Mouse (Mus musculus): ENCODE results near the gene Drg1. TPM values are rescaled to one million over a fixed set of nuclear protein-coding genes. Genes with fewer than 3 reads are reported as not detected.
A peak's percentile ranks its signal among the peaks of the same experiment; 100 is the strongest.

Gene Drg1
- 249 and 257 TPM in 2 replicates for polyA plus RNA-seq (2015; fragmentation: Nextera tagmentation; extraction: Ambion mirVana)

DNA sequence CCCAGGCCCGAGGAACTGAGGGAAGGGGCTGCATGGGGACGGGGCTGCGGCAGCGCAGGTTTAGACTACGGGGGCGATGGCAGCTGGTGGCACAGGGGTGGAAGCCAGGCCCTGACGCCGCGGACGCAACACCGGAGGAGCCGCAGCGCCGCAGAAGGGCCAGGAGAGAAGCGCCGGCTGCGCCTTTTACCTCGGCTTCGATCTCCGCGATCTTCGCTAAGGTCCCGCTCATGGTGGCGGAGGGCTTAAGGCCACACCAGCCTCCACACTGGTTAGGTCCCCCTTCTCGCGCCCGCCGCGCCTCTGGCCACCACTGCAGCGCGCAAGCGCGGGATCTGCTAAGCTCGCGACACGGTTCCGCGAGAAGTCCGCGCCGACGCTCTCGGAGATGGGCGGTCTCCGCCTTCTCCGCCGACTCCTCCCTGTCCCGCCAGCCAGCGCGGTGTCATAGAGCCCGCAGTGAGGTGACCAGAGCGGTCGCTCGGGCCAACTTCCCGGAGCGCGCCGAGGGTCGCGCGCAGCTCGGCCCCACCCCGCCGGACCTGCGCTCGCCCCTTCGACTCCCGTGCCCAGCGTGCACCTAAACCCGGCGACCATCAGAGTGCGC is at the start of gene Drg1:
TSS of gene Drg1 (minus strand) at position 337 of the 607 bp plus-strand sequence.
- WGBS = under 1% methylated on average over 70 of the region's 72 CpGs
- Histone ChIP-seq H3K4me2 (replicated peaks) (peak within 1 kb of the TSS; percentile 57), H3K4me1 (peaks cover 36% of the 10 kb centered on the region), H3K27me3 (no peaks in the 10 kb centered on the region), H3K27ac (replicated peaks) (peak within 1 kb of the TSS; percentile 95), H3K9ac (replicated peaks) (peak within 1 kb of the TSS; percentile 99), H3K4me3 (peak within 1 kb of the TSS; percentile 87), H3K9me3 (no peaks in the 10 kb centered on the region), H3K36me3 (peaks cover 26% of the 10 kb centered on the region)
- ATAC-seq (replicated peaks) = peak; percentile 99

DNA sequence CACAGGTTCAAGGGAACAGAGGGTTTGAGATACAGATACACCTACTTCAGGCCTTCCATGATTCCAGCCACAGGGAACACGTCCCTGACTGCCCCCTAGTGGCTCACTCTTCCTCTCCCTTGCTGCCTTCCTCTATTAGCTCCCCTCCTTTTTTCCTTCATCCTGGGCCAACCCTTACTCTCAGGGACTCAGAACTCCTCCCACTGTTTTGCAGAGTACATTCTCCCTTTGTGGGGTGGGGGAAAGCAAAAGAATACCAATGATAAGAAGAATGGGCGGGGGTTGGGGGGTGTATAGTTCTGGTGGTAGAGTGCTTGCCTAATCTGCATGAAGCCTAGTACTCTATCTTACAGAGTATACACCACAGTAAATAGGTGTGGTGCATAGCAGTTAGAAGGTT is 47.9 kb upstream of the Drg1 start:
- H3K4me2 ChIP-seq (replicated peaks) = no peak overlapping the region
- WGBS = 20% methylated on average over 2 of the region's 2 CpGs
- H3K27me3 ChIP-seq = no peaks in the 10 kb centered on the region
- H3K4me3 ChIP-seq = no peak overlapping the region
- H3K9me3 ChIP-seq = no peaks in the 10 kb centered on the region
- H3K36me3 ChIP-seq = peaks cover 28% of the 10 kb centered on the region
- H3K9ac ChIP-seq (replicated peaks) = no peak overlapping the region
- peak; percentile 45; the same call in 1 of the 2 replicates for ATAC-seq (replicated peaks)
- no peaks in the 10 kb centered on the region for H3K4me1 ChIP-seq
- no peak overlapping the region for H3K27ac ChIP-seq (replicated peaks)

DNA sequence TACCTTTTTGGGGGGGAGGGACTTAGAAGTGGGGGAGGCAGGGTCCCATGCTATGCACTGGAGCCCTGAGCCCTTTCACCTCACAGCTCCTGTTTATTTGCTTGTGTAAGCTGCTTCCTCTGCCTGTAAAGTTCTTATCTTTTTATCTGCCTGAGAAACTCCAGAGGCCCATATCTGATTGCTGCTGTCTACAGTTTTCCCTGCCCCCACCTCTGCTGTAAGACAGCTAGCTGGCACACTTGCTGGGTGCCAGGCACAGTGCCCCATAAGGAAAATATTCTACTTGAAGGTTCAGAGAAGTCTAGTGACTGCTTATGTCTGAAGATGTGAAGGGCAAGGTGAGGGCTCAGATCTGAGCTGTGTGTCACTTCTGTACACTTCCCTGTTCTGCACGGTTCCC is 47.1 kb upstream of the Drg1 start:
- peaks cover 36% of the 10 kb centered on the region for H3K36me3 ChIP-seq
- no peaks in the 10 kb centered on the region for H3K27me3 ChIP-seq
- peak; percentile 46; the same call in 1 of the 2 replicates for ATAC-seq (replicated peaks)
- 87% methylated on average over 1 of the region's 1 CpGs for WGBS
- no peak overlapping the region for H3K4me3 ChIP-seq
- no peaks in the 10 kb centered on the region for H3K9me3 ChIP-seq
- H3K27ac ChIP-seq (replicated peaks) = no peak overlapping the region
- H3K4me2 ChIP-seq (replicated peaks) = no peak overlapping the region
- H3K9ac ChIP-seq (replicated peaks) = no peak overlapping the region
- no peaks in the 10 kb centered on the region for H3K4me1 ChIP-seq

DNA sequence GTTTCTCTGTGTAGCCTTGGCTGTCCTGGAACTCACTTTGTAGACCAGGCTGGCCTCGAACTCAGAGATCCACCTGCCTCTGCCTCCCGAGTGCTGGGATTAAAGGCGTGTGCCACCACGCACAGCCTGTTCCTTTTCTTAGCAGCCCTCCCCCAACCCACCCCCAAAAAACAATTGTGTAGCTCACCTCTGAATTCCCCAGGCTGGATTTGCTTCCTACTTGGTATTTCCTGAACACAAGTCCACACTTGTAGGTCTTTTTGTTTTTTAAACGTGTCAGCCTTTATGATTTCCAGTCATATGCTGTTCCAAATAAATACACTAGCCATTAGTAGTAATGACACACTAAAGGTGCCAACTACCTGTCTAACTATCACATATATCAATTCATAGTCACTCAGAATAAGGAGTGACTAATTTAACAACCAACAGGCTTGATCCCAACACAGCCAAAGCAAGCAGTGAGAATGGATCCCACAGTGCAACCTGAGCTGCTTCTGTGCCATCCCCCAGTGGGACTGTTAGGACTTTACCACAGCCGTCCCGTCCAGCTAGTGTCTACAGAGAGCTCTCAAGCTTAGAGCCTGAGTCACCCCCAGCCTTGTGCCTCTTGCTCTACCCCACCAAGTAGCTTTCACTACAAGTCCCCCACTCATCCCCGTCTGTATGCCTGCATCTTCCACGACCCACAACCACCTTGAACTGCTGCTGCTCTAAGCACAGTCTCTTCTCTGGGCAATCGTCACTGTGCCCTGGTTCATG is 45.6 kb upstream of the Drg1 start:
- Histone ChIP-seq H3K4me2 (replicated peaks) (no peak overlapping the region), H3K4me3 (no peak overlapping the region), H3K9me3 (no peaks in the 10 kb centered on the region), H3K4me1 (no peaks in the 10 kb centered on the region), H3K9ac (replicated peaks) (no peak overlapping the region), H3K36me3 (peaks cover 52% of the 10 kb centered on the region), H3K27ac (replicated peaks) (no peak overlapping the region), H3K27me3 (no peaks in the 10 kb centered on the region)
- WGBS = 90% methylated on average over 10 of the region's 10 CpGs
- ATAC-seq (replicated peaks) = no peak

DNA sequence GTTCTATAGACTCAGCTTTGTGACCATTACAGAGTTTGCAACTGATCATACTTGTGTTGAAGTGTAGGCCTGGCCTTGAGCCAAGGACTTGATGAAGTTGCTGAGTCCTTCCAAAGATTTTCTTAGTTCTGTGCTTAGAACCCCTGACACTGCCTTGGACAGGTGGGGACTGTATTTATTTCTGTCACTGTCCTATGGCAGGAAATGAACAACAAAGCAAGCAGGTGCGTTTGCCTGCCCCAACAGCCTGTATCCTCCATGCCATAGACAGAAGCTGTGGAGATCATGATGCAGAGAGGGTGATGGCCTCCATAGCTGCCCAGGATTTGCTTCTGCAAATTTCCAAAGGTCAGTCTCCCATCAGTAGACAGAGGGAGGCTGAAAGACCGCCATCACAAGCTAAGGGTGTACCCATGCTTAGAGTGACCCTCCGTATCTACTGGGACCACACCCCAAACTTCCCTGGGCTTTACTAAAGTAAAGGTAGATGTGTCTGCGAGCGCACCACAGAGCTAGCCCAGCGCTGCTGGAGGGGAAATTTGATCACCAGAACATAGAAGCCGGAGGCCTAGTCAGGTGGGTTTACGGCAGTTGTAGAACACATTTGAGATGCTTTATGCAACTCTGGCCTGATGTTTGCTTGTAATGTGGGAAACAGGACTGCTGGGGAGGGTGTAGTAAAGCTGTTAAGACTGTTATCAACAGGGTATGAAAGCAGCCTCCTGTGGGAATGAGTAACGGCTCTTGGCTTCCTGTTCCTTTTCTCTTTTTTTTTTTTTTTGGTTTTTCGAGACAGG is 44.8 kb upstream of the Drg1 start:
- Histone ChIP-seq H3K36me3 (peaks cover 60% of the 10 kb centered on the region), H3K9me3 (no peaks in the 10 kb centered on the region), H3K4me2 (replicated peaks) (no peak overlapping the region), H3K4me3 (no peak overlapping the region), H3K4me1 (no peaks in the 10 kb centered on the region), H3K27me3 (no peaks in the 10 kb centered on the region), H3K9ac (replicated peaks) (no peak overlapping the region), H3K27ac (replicated peaks) (0 out of 2 replicates have a peak overlapping the region, but pooled peaks have one; percentile 3)
- 91% methylated on average over 10 of the region's 10 CpGs for WGBS
- ATAC-seq (replicated peaks) = no peak

DNA sequence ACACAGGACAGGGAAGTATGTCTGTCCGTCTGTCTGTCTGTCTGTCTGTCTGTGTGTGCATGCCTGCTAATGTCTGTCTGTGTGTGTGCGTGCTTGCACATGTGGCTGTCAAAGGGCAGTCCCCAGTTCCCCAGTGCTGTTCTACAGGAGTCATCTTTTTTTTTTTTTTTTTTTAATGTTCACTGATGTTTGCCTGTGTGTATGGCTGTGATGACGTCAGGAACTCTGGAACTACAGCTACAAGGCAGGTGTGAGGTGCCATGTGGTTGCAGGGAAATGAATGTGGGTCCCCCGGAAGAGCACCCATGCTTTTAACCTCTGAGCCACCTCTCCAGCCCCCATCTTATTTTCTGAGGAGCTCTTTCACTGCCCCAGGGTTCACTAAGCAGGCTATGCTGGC is 43.7 kb upstream of the Drg1 start:
- 98% methylated on average over 4 of the region's 4 CpGs for WGBS
- H3K4me2 ChIP-seq (replicated peaks) = no peak overlapping the region
- peaks cover 71% of the 10 kb centered on the region for H3K36me3 ChIP-seq
- H3K4me3 ChIP-seq = no peak overlapping the region
- ATAC-seq (replicated peaks) = no peak
- H3K9ac ChIP-seq (replicated peaks) = no peak overlapping the region
- no peaks in the 10 kb centered on the region for H3K27me3 ChIP-seq
- no peaks in the 10 kb centered on the region for H3K9me3 ChIP-seq
- no peak overlapping the region for H3K27ac ChIP-seq (replicated peaks)
- no peaks in the 10 kb centered on the region for H3K4me1 ChIP-seq

DNA sequence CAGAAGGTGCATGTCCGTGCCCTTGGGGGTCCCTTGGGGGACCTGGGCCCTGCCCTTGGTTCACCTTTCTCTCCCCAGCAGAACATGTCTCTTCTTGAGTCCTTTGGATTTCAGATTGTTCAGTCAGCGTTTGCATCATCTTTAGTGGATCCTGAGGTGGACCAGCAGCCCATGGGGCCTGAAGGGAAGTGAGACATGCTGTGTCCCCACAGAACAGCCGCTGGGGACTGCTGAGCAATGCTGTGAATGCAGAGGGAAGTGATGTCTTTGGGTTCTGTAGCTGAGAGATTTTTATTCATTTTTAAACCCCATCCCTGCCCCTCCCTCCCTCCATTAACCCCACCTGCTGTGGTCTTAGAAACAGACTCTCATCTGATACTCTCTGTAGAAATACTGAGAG is 41.7 kb upstream of the Drg1 start:
- no peak for ATAC-seq (replicated peaks)
- peaks cover 2% of the 10 kb centered on the region for H3K4me1 ChIP-seq
- H3K27me3 ChIP-seq = no peaks in the 10 kb centered on the region
- 90% methylated on average over 3 of the region's 3 CpGs for WGBS
- H3K9ac ChIP-seq (replicated peaks) = no peak overlapping the region
- no peaks in the 10 kb centered on the region for H3K9me3 ChIP-seq
- H3K36me3 ChIP-seq = peaks cover 89% of the 10 kb centered on the region
- H3K4me3 ChIP-seq = no peak overlapping the region
- no peak overlapping the region for H3K27ac ChIP-seq (replicated peaks)
- no peak overlapping the region for H3K4me2 ChIP-seq (replicated peaks)

DNA sequence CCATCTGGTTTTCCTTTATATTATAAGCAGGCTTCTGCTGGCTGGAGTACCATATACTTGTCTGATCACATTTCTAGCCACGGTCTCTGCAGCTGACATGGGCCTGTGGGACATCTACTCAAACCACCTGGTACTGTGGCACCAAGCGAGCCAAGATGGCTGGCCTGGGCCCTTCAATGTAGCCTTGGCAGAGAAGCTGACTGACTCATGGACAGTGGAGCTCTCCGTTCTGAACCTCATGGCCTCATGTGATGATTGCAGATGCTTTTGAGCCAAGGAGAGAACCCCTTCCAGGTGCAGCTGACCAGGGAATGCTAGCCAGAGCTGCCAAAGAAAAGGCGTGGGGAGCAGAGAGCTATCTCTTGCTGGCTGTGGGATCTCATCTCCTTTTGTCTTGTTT is 39.6 kb upstream of the Drg1 start:
- H3K4me3 ChIP-seq = no peak overlapping the region
- H3K36me3 ChIP-seq = peaks cover 94% of the 10 kb centered on the region
- H3K4me2 ChIP-seq (replicated peaks) = no peak overlapping the region
- no peak overlapping the region for H3K27ac ChIP-seq (replicated peaks)
- WGBS = 95% methylated on average over 4 of the region's 4 CpGs
- peaks cover 7% of the 10 kb centered on the region for H3K4me1 ChIP-seq
- H3K9ac ChIP-seq (replicated peaks) = no peak overlapping the region
- H3K9me3 ChIP-seq = no peaks in the 10 kb centered on the region
- H3K27me3 ChIP-seq = no peaks in the 10 kb centered on the region
- no peak for ATAC-seq (replicated peaks)

DNA sequence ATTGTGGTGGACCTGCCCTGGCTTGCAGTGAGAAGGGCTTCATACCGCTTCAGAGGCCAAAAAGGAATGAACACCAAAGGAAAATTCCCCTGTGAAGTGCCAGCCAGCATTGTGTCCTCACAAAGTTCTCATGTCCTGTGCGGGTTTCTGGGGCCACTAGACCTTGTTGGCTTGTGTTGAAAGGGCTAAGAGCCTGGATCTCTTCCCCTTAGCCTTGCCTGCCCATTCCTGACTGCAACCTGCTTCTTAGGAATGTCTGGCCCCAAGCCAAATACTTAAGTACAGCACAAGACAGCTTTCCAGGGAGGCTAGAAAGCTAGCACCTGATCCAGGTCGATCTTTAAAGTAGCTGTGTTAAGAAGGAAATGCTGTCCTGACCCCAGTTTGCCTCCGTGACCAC is 36.6 kb upstream of the Drg1 start:
- peaks cover 94% of the 10 kb centered on the region for H3K36me3 ChIP-seq
- H3K4me1 ChIP-seq = peaks cover 7% of the 10 kb centered on the region
- no peak overlapping the region for H3K27ac ChIP-seq (replicated peaks)

DNA sequence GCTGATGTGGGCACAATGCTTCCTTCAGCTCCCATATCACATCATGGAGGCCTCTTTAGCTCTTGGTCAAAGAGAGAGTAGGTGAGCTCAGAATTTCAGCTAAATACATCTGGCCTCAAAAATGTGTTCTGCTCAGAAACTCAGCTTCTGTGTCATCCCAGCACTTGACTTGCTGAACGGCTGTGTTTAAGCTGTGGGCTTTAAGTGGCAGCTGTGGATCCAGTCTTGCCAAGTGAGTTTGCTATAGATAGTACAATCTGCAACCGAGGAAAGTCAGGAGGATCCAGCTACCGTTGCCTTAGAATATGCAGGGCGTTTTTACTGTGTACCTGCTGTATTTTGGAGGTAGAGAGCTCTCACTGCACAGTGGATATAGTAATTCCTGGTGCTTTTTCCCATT is 36.2 kb upstream of the Drg1 start:
- no peak overlapping the region for H3K4me3 ChIP-seq
- no peak overlapping the region for H3K27ac ChIP-seq (replicated peaks)
- H3K27me3 ChIP-seq = no peaks in the 10 kb centered on the region
- WGBS = 77% methylated on average over 4 of the region's 4 CpGs
- no peak for ATAC-seq (replicated peaks)
- H3K4me2 ChIP-seq (replicated peaks) = no peak overlapping the region
- H3K9ac ChIP-seq (replicated peaks) = no peak overlapping the region
- H3K9me3 ChIP-seq = no peaks in the 10 kb centered on the region
- H3K36me3 ChIP-seq = peaks cover 94% of the 10 kb centered on the region
- peaks cover 7% of the 10 kb centered on the region for H3K4me1 ChIP-seq

More for the DNA sequence above, 36.6 kb upstream of the Drg1 start:
- H3K4me2 ChIP-seq (replicated peaks) = no peak overlapping the region
- no peaks in the 10 kb centered on the region for H3K9me3 ChIP-seq
- no peak for ATAC-seq (replicated peaks)
- 82% methylated on average over 4 of the region's 4 CpGs for WGBS
- H3K4me3 ChIP-seq = no peak overlapping the region
- no peaks in the 10 kb centered on the region for H3K27me3 ChIP-seq
- H3K9ac ChIP-seq (replicated peaks) = no peak overlapping the region

DNA sequence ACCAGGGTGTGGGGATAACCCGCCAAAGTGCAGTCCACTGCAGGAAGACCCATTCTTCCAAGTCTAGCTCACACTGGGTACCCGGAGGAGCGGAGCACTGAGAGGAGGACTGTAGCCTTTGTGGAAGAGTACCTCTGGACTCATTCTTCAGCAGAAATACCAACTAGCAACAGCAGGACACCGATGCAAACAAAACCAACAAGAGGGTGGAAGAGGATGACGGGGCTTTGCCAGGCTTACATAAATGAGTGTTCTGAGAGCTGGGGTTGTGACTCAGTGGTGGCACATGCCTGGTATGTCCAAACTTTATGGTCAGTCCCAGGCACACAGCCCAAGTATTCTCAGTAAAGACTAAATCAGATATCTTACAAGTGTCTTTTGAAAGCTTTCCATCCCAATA is 34.9 kb upstream of the Drg1 start:
- Histone ChIP-seq H3K27me3 (no peaks in the 10 kb centered on the region), H3K4me1 (peaks cover 17% of the 10 kb centered on the region), H3K4me3 (no peak overlapping the region), H3K9ac (replicated peaks) (no peak overlapping the region), H3K9me3 (no peaks in the 10 kb centered on the region), H3K36me3 (peaks cover 93% of the 10 kb centered on the region), H3K27ac (replicated peaks) (no peak overlapping the region), H3K4me2 (replicated peaks) (no peak overlapping the region)
- ATAC-seq (replicated peaks) = no peak
- WGBS = 93% methylated on average over 5 of the region's 5 CpGs

DNA sequence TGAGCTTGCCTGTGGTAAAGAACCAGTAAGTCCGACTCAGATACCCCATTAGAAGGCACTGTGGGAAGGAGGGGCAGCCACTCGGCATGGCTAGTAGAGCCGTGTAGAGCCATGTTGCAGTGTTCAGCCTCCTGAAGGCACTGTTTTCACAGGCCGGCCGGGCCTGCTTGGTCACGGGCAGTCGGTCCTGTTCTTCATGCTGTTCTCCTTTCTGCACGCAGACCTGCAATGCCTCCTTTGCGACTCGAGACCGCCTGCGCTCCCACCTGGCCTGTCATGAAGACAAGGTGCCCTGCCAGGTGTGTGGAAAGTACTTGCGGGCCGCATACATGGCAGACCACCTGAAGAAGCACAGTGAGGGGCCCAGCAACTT is 32.6 kb upstream of the Drg1 start:
- Histone ChIP-seq H3K9ac (replicated peaks) (no peak overlapping the region), H3K4me3 (no peak overlapping the region), H3K4me2 (replicated peaks) (no peak overlapping the region), H3K4me1 (peaks cover 39% of the 10 kb centered on the region), H3K9me3 (no peaks in the 10 kb centered on the region), H3K27ac (replicated peaks) (no peak overlapping the region), H3K27me3 (no peaks in the 10 kb centered on the region), H3K36me3 (peaks cover 91% of the 10 kb centered on the region)
- 92% methylated on average over 14 of the region's 14 CpGs for WGBS
- ATAC-seq (replicated peaks) = no peak
